8 mouse cellular contexts compared by ENCODE assay signal in genomic region chr4:136181367-136181766, GRCm38 (mm10). TPM values are rescaled to one million over a fixed set of nuclear protein-coding genes. Genes with fewer than 3 reads are reported as not detected.
A peak's percentile ranks its signal among the peaks of the same experiment; 100 is the strongest.
DNase-seq lines count a peak whose midpoint lies in the region; ATAC-seq and TF ChIP-seq lines count a peak whose summit lies in the region.

No protein-coding gene starts in this region.

- no peak for TF ChIP-seq POLR2A in bone marrow macrophage, adult 2 months (IDR thresholded peaks at IDR 0.05; ENCODE audit: borderline replicate concordance, low read depth, low read length)

- H3K9ac ChIP-seq in heart, embryonic 16.5 days (ENCODE audit: low read length) = no peak overlapping the region; the same call in 1 of the 2 replicates
- H3K9ac ChIP-seq in limb, embryonic 15.5 days = no peak overlapping the region

- H3K4me3 ChIP-seq in heart, embryonic 16.5 days (ENCODE audit: low read length) = no peak overlapping the region
- H3K4me3 ChIP-seq in bone marrow macrophage, adult 2 months (ENCODE audit: insufficient read depth, low read length) = no peak overlapping the region
- peak overlapping the region; percentile 38; the same call in 1 of the 2 replicates for H3K4me3 ChIP-seq in limb, embryonic 15.5 days
- no peak overlapping the region for H3K4me3 ChIP-seq in forebrain, embryonic 10.5 days

- whole genome bisulfite sequencing in heart, embryonic 16.5 days = 30% methylated on average over 12 of the region's 12 CpGs
- WGBS in limb, embryonic 15.5 days = 32% methylated on average over 12 of the region's 12 CpGs
- WGBS in forebrain, embryonic 10.5 days = 22% methylated on average over 12 of the region's 12 CpGs

- no peaks in the 10 kb centered on the region for H3K36me3 ChIP-seq in heart, embryonic 16.5 days (ENCODE audit: control insufficient read depth, insufficient read depth)
- H3K36me3 ChIP-seq in limb, embryonic 15.5 days = 0 out of 2 replicates have a peak, but pooled peaks cover 3% of the 10 kb centered on the region
- H3K36me3 ChIP-seq in forebrain, embryonic 10.5 days (replicated peaks) = peaks cover 67% of the 10 kb centered on the region

- H3K9me3 ChIP-seq in heart, embryonic 16.5 days (replicated peaks; ENCODE audit: control insufficient read depth, low read length) = no peaks in the 10 kb centered on the region
- no peaks in the 10 kb centered on the region for H3K9me3 ChIP-seq in limb, embryonic 15.5 days
- H3K9me3 ChIP-seq in forebrain, embryonic 10.5 days = no peaks in the 10 kb centered on the region

- ATAC-seq in heart, embryonic 16.5 days (replicated peaks; ENCODE audit: extremely low read depth, insufficient read depth, low FRiP score) = no peak
- no peak for ATAC-seq in limb, embryonic 15.5 days (ENCODE audit: insufficient number of reproducible peaks, low FRiP score, low TSS enrichment, low read depth)

- peak overlapping the region; percentile 64 for H3K4me2 ChIP-seq in heart, embryonic 16.5 days (ENCODE audit: low read depth, low read length)
- H3K4me2 ChIP-seq in limb, embryonic 15.5 days = peak overlapping the region; percentile 55

- no peaks in the 10 kb centered on the region for H3K27me3 ChIP-seq in heart, embryonic 16.5 days (ENCODE audit: control insufficient read depth, insufficient read depth, low read length)
- no peaks in the 10 kb centered on the region for H3K27me3 ChIP-seq in limb, embryonic 15.5 days
- H3K27me3 ChIP-seq in forebrain, embryonic 10.5 days (ENCODE audit: poor library complexity, severe bottlenecking) = peaks cover 11% of the 10 kb centered on the region

- no peak for DNase-seq in heart, postnatal 14 days
- peak; percentile 28 for DNase-seq in 416B (ENCODE audit: low read depth)
- DNase-seq in left cerebral cortex, postnatal 14 days (ENCODE audit: low spot score in 2 of 2) = no peak
- no peak for DNase-seq in gastrocnemius, adult 8-10 months (ENCODE audit: low spot score in 2 of 2)
- DNase-seq in forebrain, embryonic 10.5 days (ENCODE audit: extremely low spot score, low spot score) = no peak

- peak; percentile 35; the same call in 1 of the 2 replicates for TF ChIP-seq CTCF in bone marrow macrophage, adult 2 months (IDR thresholded peaks at IDR 0.05; ENCODE audit: low read depth, low read length)

- intact Hi-C loops in heart, postnatal 14 days (cut with DNase I) = no loop called here
- intact Hi-C loops in left cerebral cortex, postnatal 14 days (cut with DNase I) = no loop called here

- no peak overlapping the region for H3K27ac ChIP-seq in heart, embryonic 16.5 days (ENCODE audit: low read length)
- no peak overlapping the region for H3K27ac ChIP-seq in bone marrow macrophage, adult 2 months (ENCODE audit: insufficient read depth, low read depth, low read length)
- H3K27ac ChIP-seq in limb, embryonic 15.5 days = no peak overlapping the region
- H3K27ac ChIP-seq in forebrain, embryonic 10.5 days = no peak overlapping the region; the same call in 1 of the 2 replicates

- H3K4me1 ChIP-seq in heart, embryonic 16.5 days (ENCODE audit: control insufficient read depth, insufficient read depth, low read length) = peaks cover 40% of the 10 kb centered on the region
- peaks cover 66% of the 10 kb centered on the region for H3K4me1 ChIP-seq in bone marrow macrophage, adult 2 months (ENCODE audit: control insufficient read depth, insufficient read depth, low read length)
- peaks cover 38% of the 10 kb centered on the region for H3K4me1 ChIP-seq in limb, embryonic 15.5 days
- peaks cover 45% of the 10 kb centered on the region for H3K4me1 ChIP-seq in forebrain, embryonic 10.5 days

RNA-seq across cellular contexts. Expression of gene E2f2, which starts 9.2 kb away (rescaled TPM):
- 8.6 and 11.0 TPM in 2 replicates for polyA plus RNA-seq in heart, embryonic 16.5 days (2015; fragmentation: Nextera tagmentation; extraction: Ambion mirVana)
- total RNA-seq in heart, postnatal 14 days (2021) = 10 to 100 TPM in 1 of 2 experiments, 1 to 10 TPM in 1; 9.4 to 10.4 TPM
- 20.0 and 20.8 TPM in 2 replicates for polyA plus RNA-seq in bone marrow macrophage, adult 2 months (2012; ENCODE audit: insufficient read depth, insufficient read length, missing spikeins)
- 10.0 and 14.5 TPM in 2 replicates for polyA plus RNA-seq in limb, embryonic 15.5 days (2015; fragmentation: Nextera tagmentation; extraction: Ambion mirVana)
- total RNA-seq in left cerebral cortex, postnatal 14 days (2021) = under 1 TPM; 0.90 to 0.93 TPM
- total RNA-seq in gastrocnemius, adult 8-10 months (2022) = 1 to 10 TPM in 3 of 4 experiments, under 1 TPM in 1; 0.85 to 1.7 (median 1.5) TPM
- polyA plus RNA-seq in forebrain, embryonic 10.5 days (2016; fragmentation: Nextera tagmentation; extraction: Ambion mirVana) = 10.3 and 11.4 TPM in 2 replicates

RNA-seq across cellular contexts. Expression of gene Asap3, which starts 24.8 kb away (rescaled TPM):
- polyA plus RNA-seq in heart, embryonic 16.5 days (2015; fragmentation: Nextera tagmentation; extraction: Ambion mirVana) = 2.8 and 3.8 TPM in 2 replicates
- 10 to 100 TPM; 11.6 to 12.8 TPM for total RNA-seq in heart, postnatal 14 days (2021)
- 0.37 and 0.78 TPM in 2 replicates for polyA plus RNA-seq in bone marrow macrophage, adult 2 months (2012; ENCODE audit: insufficient read depth, insufficient read length, missing spikeins)
- 15.4 and 19.0 TPM in 2 replicates for polyA plus RNA-seq in limb, embryonic 15.5 days (2015; fragmentation: Nextera tagmentation; extraction: Ambion mirVana)
- total RNA-seq in left cerebral cortex, postnatal 14 days (2021) = 1 to 10 TPM; 3.9 to 4.2 TPM
- total RNA-seq in gastrocnemius, adult 8-10 months (2022) = 1 to 10 TPM in 2 of 4 experiments, under 1 TPM in 2; 0.92 to 1.3 (median 1.1) TPM
- polyA plus RNA-seq in forebrain, embryonic 10.5 days (2016; fragmentation: Nextera tagmentation; extraction: Ambion mirVana) = 4.7 and 5.2 TPM in 2 replicates

RNA-seq across cellular contexts. Expression of gene Id3, which starts 38.1 kb away (rescaled TPM):
- 218 and 262 TPM in 2 replicates for polyA plus RNA-seq in heart, embryonic 16.5 days (2015; fragmentation: Nextera tagmentation; extraction: Ambion mirVana)
- 10 to 100 TPM; 85.4 to 93.7 TPM for total RNA-seq in heart, postnatal 14 days (2021)
- 7.7 and 8.4 TPM in 2 replicates for polyA plus RNA-seq in bone marrow macrophage, adult 2 months (2012; ENCODE audit: insufficient read depth, insufficient read length, missing spikeins)
- polyA plus RNA-seq in limb, embryonic 15.5 days (2015; fragmentation: Nextera tagmentation; extraction: Ambion mirVana) = 488 and 490 TPM in 2 replicates
- total RNA-seq in left cerebral cortex, postnatal 14 days (2021) = 10 to 100 TPM; 30.2 to 53.1 TPM
- 10 to 100 TPM in 1 of 4 experiments, 1 to 10 TPM in 3; 8.7 to 16.7 (median 9.6) TPM for total RNA-seq in gastrocnemius, adult 8-10 months (2022)
- polyA plus RNA-seq in forebrain, embryonic 10.5 days (2016; fragmentation: Nextera tagmentation; extraction: Ambion mirVana) = 488 and 529 TPM in 2 replicates

Comparison
In these comparisons a context has a peak if more than half of its experiments do, and no peak if none do; other contexts are left out.
1. RNA of gene Id3, which starts 38.1 kb away (polyA plus RNA-seq): 488 to 529 TPM in forebrain, embryonic 10.5 days, 488 to 490 TPM in limb, embryonic 15.5 days and 218 to 262 TPM in heart, embryonic 16.5 days; 7.7 to 8.4 TPM in bone marrow macrophage, adult 2 months; every median in the first group is over 10 times any median in the second.